Mouse (Mus musculus) C2C12 (cell line): ENCODE data around the gene Sh3rf3.

ENCODE experiments used
- CEBPB ChIP-seq: IDR thresholded peaks from one replicate; pipeline ENCODE4 v1.6.1; 2011; ENCODE audit warnings: low read depth, mild to moderate bottlenecking, control low read depth, moderate library complexity
- CTCF ChIP-seq: IDR thresholded peaks from one replicate; pipeline ENCODE4 v1.5.1; 2011; ENCODE audit not compliant: control insufficient read depth, insufficient read depth, insufficient read length

DNA sequence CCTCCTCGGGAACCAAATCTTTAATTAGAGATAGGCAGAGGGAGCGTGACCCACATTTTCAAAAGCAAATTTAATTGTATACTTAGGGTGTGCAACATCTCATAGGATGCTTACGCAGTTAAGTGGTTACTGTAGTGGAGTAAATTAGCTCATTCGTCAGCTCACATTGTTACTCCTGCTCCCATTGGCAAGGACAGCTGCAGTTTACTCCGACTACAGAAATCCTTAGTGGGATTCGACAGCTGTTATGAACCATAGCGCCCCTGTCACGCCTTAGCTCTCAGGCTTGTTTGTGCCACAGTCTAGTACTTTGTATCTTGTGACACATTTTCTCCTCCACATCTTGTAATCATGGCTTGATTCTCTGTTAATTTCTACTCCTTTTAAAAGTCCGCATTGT, 200.5 kb downstream of the Sh3rf3 start:
- no peak for TF ChIP-seq CTCF
- TF ChIP-seq CEBPB: no peak
